Mouse (Mus musculus): ENCODE measurements around the gene Kif19a.
A peak's percentile ranks its signal among the peaks of the same experiment; 100 is the strongest.

DNA sequence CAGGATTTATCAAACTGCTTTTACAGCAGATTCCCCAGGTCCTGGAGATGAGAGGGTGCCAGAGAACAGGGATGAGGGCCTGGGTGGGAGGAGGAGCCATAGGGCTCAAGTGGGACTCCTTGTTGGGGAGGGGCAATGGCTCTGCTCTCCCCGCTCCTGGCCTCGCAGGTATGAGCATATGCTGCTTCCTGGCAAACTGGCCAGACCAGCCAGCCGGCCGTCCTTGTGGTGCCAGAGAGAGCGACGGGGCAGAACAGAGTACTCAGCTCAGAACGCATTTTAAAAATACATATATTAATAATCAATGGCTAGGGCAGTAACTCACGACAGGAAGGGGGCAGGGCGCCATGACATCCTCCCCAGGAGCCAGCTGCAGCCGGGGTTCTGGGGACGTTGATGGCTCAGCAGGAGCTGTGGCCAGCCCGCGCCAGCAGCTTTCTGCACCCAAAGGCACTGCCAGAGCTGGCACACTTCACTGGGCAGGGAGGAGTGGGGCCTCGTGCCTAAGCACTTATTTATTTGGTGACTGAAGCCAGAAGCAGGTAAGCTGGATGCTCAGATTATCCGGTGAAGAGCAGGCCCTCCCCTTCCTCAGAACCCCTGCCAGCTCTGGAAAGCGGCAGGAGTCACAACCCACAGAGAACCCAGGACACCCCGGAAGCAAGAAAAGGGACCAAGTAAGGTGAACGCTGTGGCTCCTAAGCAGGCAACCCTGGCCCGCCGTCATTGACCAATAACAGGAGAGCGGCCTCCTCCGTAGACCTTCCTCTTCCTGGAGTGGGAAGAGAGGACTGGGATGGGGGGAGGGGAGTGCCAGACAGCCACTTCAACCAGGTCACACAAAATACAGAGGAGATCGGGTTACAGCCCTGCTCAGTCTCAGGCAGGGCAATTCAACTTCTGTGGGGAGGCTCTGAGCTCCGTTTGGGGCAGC is 64.6 kb downstream of the Kif19a start:
- TF ChIP-seq CTCF (IDR thresholded peaks at IDR 0.05; ENCODE audit: borderline replicate concordance, insufficient read depth, low read depth, low read length) (no peak), POLR2A (IDR thresholded peaks at IDR 0.05; ENCODE audit: borderline replicate concordance, insufficient read depth, low read length) (peak; percentile 34; the same call in 1 of the 2 replicates)

Measured in cerebellum, adult 2 months (tissue).